Mouse (Mus musculus): ENCODE results near the gene H2-Ab1.
"Not testable (repeated sequence)": the region's sequence is repeated elsewhere in the genome, so short reads cannot be mapped to it uniquely, and the experiment has no call there.

Gene H2-Ab1

GRCm38 (mm10) chr17:34309683-34310385 lies 52.3 kb downstream of the H2-Ab1 start:
- peak; percentile 67 to 71 for DNase-seq

DNA sequence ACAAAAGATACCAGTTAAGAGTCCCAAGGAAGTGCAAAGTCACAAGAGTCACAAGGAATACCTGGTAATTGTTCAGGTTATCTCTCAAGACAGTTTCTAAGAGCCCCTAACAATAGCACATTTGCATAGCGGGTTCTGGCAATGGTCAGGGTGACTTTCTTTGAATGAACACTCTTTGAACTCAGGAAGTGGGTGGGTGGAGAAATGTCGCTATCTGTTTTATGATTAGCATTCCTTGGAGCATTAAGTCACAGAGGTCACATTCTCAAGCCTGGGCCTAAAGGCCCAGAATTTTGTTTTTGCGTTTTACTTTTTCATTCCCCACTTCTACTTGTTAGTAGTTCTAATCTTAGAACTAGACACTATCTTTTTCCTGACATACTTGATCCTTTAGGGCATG lies 53.0 kb downstream of the H2-Ab1 start:
- not testable (repeated sequence) for DNase-seq

DNA sequence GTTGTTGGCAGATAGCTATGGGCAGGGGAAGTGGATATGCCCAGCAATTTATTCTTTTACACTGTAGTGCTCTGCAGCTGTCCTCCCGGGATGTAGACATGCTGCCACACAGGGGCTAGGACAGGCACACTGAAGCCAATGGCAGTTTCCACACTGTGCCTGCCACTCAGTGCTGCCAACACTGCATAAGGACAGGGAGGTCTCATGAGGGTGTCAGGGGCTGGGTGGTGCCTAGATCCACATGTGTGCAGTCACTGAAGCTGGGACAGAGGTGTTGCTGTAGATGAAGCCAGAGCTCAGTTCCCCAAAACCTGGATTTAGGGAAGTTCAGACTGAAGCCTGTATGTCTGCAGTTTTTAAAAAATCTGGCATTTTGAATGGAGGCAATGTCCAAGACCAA lies 54.7 kb downstream of the H2-Ab1 start:
- DNase-seq: no peak

DNA sequence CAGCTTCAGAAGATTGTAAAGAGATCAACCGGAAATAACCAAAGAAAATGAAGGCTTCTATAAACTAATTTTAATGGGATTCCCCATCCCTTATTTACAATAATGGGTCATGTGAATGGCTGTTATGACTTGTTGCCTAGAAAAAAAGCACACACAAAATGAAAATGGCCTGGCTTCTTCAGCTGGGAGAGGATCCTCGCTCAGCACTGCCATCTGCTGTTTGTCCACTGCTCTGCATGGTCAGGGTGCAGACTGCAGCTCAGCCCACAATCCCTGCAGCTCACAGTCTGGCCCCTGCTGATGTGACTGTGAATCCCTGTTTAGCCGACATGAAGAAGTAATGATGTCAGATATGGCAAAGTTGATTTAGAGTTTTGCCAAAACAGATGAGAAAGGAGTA lies 55.9 kb downstream of the H2-Ab1 start:
- DNase-seq: peak; percentile 49 to 83

GRCm38 (mm10) chr17:34314286-34314685 lies 56.8 kb downstream of the H2-Ab1 start:
- DNase-seq: no peak

DNA sequence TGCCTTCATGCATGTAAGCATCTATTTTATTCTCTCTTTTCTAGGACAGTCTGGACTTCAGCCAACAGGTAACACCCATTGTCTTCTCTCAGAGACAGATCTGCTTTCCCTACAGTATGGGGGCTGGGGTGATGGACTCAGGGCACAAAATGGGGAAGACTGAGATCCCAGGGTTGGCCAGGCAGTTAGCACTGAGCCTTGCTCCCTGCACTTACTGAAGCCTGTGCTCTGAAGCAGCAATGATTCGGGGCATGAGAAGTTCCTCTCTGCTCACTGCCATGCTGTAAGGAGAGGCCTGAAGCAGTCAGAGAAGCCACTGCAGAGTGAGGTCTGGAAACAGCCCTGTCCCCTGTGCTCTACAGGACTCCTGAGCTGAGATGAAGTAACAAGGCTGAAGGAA lies 58.0 kb downstream of the H2-Ab1 start:
- DNase-seq: no peak

GRCm38 (mm10) chr17:34316697-34317096 lies 59.2 kb downstream of the H2-Ab1 start:
- no peak for DNase-seq

DNA sequence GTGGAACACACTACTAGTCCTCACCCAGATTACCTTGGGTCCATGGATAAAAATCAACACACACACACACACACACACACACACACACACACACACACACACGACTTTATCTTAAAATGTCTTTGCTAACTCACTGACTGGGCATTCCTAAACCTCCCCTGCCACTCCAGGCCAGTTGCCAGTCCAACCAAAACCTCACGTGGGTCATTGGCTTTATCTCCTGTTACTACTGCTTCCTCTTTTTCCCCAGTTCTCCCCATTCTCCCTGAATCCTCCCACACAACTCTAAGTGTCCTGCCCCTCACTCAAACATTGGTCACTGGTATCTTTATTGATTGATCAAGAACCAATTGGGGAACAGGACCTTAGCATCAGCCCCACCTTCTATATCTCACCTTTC lies 59.8 kb downstream of the H2-Ab1 start:
- DNase-seq: no peak

Data from kidney, adult 8-10 months (tissue).